Mouse (Mus musculus) A20 (cell line): ENCODE measurements around the gene Vmn2r103.

Experiments
- DNase-seq: peaks from one replicate; pipeline ENCODE4 v3.0.0-alpha.2; 2011; ENCODE audit warnings: low read depth, low spot score

The Vmn2r103 gene

DNA sequence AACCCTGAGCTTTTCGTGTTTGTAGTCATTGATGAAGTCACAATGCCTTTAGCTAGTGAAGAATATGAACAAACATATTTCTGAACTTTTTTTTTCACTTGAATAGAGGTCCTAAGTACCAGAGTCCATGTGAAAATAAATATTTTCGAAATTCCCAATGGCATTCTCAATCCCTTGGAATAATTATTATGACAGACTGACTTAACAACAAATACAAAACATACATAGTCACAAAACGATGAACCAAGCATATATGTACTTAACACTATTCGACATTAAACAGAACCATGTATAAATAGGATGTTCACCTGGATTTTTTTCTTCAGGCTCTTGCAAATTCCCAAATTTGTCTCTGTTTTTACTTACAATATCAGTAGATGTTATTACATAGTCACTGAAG, at the start of gene Vmn2r103:
Gene Vmn2r103 (plus strand): TSS at position 301 of the 400 bp plus-strand sequence.
- no peak for DNase-seq

DNA sequence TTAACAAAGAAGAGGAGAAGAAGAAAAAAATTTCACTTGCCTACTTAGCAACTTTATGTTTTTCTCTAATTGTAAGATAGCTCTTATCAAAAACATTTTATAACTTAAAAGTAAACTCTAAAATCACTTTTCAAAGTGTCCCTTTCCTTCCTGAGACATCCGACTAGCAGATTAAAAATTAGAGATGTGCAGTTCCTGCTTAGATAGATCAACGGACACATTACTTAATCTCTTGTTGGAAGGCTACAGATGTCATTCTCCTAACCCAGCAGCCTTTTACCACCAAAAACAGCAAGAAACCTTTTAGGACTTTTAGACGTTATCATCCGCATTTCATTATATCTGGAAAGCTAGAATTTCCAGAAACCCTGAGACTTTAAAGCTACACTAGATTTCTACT, 5.8 kb downstream of the Vmn2r103 start:
- no peak for DNase-seq

DNA sequence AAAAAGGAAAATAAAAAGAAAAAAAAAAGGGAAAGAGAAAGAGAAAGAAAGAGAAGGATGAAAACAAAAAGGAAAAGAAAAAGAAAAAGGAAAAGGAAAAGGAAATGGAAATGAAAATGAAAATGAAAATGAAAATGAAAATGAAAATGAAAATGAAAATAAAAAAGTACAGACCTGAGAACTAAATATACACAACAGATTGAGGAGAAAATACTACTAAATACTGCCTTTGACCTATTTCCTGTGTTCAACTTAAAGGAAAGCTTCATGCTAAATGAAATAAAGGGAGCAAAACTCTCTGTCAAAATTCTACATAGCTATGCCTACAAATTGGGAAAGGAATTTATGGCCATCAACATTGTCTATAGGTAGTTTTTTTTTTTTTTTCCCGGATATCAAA, 16.1 kb downstream of the Vmn2r103 start:
- DNase-seq = no peak
